Mouse (Mus musculus) midbrain, embryonic 11.5 days (tissue): Measurements from ENCODE around the gene Dop1a. TPM values are rescaled to one million over a fixed set of nuclear protein-coding genes. Genes with fewer than 3 reads are reported as not detected.
A peak's percentile ranks its signal among the peaks of the same experiment; 100 is the strongest.

Source experiments
- ATAC-seq: fragments of 200-750 bp; cut with Nextera tagmentation; 2 replicates; pipeline ENCODE4 v1.8.0; 2017; ENCODE audit warnings: moderate TSS enrichment, moderate library complexity; ENCODE audit not compliant: low FRiP score
- DNase-seq: peaks from one replicate; pipeline ENCODE4 v3.0.0; 2015; ENCODE audit warnings: low spot score; ENCODE audit errors: missing footprints
- H3K27ac ChIP-seq: fragments of 300-500 bp; sonication (generic); 2 replicates; pipeline ENCODE4 v1.5.1; 2014; ENCODE audit warnings: low read depth, low read length
- H3K27me3 ChIP-seq: fragments of 300-500 bp; sonication (generic); 2 replicates; pipeline ENCODE4 v1.6.1; 2014; ENCODE audit warnings: mild to moderate bottlenecking, low read length, moderate library complexity, mixed read lengths; ENCODE audit not compliant: control insufficient read depth, insufficient read depth
- H3K36me3 ChIP-seq: fragments of 300-500 bp; sonication (generic); 2 replicates; pipeline ENCODE4 v1.6.1; 2014; ENCODE audit warnings: mild to moderate bottlenecking, low read length, moderate library complexity, mixed read lengths; ENCODE audit not compliant: control insufficient read depth, insufficient read depth
- H3K4me1 ChIP-seq: fragments of 300-500 bp; sonication (generic); 2 replicates; pipeline ENCODE4 v1.6.1; 2014; ENCODE audit warnings: low read length; ENCODE audit not compliant: control insufficient read depth, insufficient read depth
- H3K4me2 ChIP-seq: fragments of 300-500 bp; sonication (generic); 2 replicates; pipeline ENCODE4 v1.6.1; 2014; ENCODE audit warnings: mild to moderate bottlenecking, moderate library complexity
- H3K4me3 ChIP-seq: fragments of 300-500 bp; sonication (generic); 2 replicates; pipeline ENCODE4 v1.5.1; 2014; ENCODE audit warnings: low read depth, low read length
- H3K9ac ChIP-seq: fragments of 300-500 bp; sonication (generic); 2 replicates; pipeline ENCODE4 v1.6.1; 2014; ENCODE audit warnings: low read length
- H3K9me3 ChIP-seq: fragments of 300-500 bp; sonication (generic); 2 replicates; pipeline ENCODE4 v1.6.1; 2016; ENCODE audit warnings: low read length; ENCODE audit not compliant: control insufficient read depth
- WGBS: fragments of 180-500 bp; shearing (Covaris S2); extraction: QIAGEN DNeasy Blood & Tissue Kit; methylation state at CpG from one replicate; pipeline ENCODE4 v1.1.7; 2014; 5-methylcytosine and 5-hydroxymethylcytosine counted together
- polyA plus RNA-seq: library from polyadenylated mRNA; unstranded; fragments of >200 nt; fragmentation: Nextera tagmentation; extraction: Ambion mirVana; gene quantifications from 2 replicates; pipeline ENCODE4 v1.2.1, GENCODE M21; 2014

Gene Dop1a
- polyA plus RNA-seq, 1 experiment from 2014 or later, result 15.3 TPM

DNA sequence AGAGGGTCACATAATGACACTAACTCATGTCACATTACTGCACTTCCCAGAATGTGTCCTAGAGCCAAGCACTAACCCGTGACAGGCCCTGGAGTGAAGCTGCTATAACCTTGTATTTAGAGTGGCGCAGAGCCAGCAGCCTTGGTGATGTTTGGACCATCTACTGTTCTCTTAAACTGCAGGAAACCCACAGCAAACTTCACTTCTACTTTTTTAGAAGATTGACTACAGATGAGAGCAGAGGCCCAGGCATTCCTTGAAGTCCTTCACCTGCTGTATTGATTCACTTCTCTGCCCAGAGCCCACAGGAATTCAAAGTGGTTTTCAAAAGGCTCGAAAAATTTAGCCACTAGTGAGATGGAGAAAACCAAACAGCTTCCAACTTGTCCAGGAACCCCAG lies 93.6 kb downstream of the Dop1a start:
- ATAC-seq, result no peak
- WGBS, result 91% methylated on average over 3 of the region's 3 CpGs
- H3K36me3 ChIP-seq, result peaks cover 12% of the 10 kb centered on the region; the same call in 1 of the 2 replicates

DNA sequence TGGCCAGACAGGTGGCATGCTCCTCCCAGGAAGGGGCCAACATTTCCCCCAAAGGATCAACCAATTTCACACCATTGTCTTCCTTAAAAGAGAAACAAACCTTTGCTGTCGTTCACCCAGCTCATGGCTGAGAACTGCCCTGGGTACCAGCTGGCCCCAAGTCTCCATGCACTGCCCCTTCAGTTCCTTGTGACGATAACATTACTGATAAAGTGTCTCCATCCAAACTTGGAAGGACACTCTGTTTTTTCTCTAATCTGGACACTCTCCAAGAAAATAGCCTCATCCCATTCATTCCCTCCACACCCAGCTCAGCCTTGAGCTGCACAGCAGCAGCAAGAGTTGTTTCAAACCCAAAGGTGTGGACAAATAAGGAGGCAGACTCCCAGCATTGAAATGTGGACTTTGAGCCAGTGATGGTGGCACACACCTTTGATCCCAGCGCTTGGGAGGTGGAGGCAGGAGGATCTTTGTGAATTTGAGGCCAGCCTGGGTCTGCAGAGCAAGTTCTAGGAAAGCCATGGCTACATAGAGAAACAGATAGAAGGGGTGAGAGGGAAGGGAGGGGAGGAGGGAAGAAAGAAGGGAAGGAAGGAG lies 102.5 kb downstream of the Dop1a start:
- Histone ChIP-seq H3K36me3 (peaks cover 5% of the 10 kb centered on the region; the same call in 1 of the 2 replicates), H3K4me3 (no peak overlapping the region), H3K27me3 (no peaks in the 10 kb centered on the region), H3K4me1 (peaks cover 11% of the 10 kb centered on the region; the same call in 1 of the 2 replicates), H3K4me2 (no peak overlapping the region), H3K9ac (no peak overlapping the region), H3K9me3 (no peaks in the 10 kb centered on the region), H3K27ac (no peak overlapping the region)
- DNase-seq (no peak), ATAC-seq (no peak)
- WGBS, result 84% methylated on average over 3 of the region's 3 CpGs

More for the DNA sequence above, 93.6 kb downstream of the Dop1a start:
- DNase-seq, result no peak
- Histone ChIP-seq H3K4me3 (no peak overlapping the region), H3K9ac (no peak overlapping the region), H3K4me1 (no peaks in the 10 kb centered on the region), H3K27ac (no peak overlapping the region), H3K9me3 (no peaks in the 10 kb centered on the region), H3K4me2 (no peak overlapping the region), H3K27me3 (no peaks in the 10 kb centered on the region)

DNA sequence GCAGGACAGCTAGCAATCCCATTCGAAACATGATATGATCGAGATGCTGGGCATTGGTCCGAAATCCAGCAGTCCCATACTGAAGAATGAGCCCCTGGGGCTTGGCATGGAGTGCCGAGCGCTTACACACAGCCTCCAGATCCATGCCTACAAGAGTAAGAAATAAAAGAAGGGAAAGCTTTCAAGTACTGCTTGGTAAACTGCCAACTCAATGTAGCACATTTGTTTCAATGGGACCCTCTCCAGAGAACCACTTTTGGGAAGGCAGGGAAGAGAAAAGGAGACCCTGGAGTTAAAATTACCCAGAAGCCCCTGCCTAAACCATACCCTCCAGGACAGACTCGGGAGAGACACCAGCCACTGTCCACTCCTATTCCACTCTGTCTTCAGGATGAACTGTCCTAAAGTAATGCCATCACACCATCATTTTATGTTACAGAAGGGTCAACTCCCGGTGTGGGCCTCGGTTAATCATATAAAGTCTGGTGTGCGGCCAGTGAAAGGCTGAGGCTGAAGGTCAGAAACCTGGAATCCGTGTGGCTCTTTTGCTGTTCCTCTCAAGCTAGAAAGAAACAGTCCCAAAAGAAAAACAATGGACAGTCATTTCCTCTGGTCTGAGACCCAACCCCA lies 103.4 kb downstream of the Dop1a start:
- H3K27me3 ChIP-seq, result no peaks in the 10 kb centered on the region
- peaks cover 11% of the 10 kb centered on the region; the same call in 1 of the 2 replicates for H3K4me1 ChIP-seq
- no peaks in the 10 kb centered on the region for H3K9me3 ChIP-seq
- DNase-seq (no peak), ATAC-seq (no peak)
- WGBS, result 83% methylated on average over 10 of the region's 10 CpGs
- no peak overlapping the region for H3K9ac ChIP-seq
- H3K4me3 ChIP-seq, result no peak overlapping the region
- no peak overlapping the region for H3K27ac ChIP-seq
- no peaks in the 10 kb centered on the region for H3K36me3 ChIP-seq
- peak overlapping the region; percentile 99 for H3K4me2 ChIP-seq

DNA sequence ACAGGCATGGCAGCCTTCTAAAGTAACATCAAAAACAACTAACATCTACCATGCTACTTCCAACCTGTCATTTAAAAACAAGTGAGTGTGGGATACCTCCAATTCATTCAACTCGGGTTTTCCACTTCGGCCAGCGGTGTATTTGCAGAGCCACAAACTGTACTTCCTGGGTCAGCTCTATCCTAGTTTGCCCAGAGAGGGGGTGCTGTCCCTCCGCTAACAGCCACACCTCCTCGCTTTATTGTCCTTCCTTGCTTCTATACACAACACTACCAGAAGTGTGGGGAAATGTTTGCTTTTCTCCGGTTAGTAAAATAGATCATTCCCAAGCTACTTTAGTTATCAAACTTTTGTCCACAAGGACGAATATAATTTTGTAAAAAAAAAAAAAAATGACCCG lies 104.0 kb downstream of the Dop1a start:
- Histone ChIP-seq H3K9ac (0 out of 2 replicates have a peak overlapping the region, but pooled peaks have one; percentile 31), H3K4me2 (peak overlapping the region; percentile 99), H3K27me3 (no peaks in the 10 kb centered on the region), H3K4me3 (peak overlapping the region; percentile 74), H3K9me3 (no peaks in the 10 kb centered on the region), H3K4me1 (peaks cover 11% of the 10 kb centered on the region; the same call in 1 of the 2 replicates), H3K27ac (no peak overlapping the region), H3K36me3 (no peaks in the 10 kb centered on the region)
- 22% methylated on average over 8 of the region's 8 CpGs for WGBS
- ATAC-seq (no peak), DNase-seq (no peak)

DNA sequence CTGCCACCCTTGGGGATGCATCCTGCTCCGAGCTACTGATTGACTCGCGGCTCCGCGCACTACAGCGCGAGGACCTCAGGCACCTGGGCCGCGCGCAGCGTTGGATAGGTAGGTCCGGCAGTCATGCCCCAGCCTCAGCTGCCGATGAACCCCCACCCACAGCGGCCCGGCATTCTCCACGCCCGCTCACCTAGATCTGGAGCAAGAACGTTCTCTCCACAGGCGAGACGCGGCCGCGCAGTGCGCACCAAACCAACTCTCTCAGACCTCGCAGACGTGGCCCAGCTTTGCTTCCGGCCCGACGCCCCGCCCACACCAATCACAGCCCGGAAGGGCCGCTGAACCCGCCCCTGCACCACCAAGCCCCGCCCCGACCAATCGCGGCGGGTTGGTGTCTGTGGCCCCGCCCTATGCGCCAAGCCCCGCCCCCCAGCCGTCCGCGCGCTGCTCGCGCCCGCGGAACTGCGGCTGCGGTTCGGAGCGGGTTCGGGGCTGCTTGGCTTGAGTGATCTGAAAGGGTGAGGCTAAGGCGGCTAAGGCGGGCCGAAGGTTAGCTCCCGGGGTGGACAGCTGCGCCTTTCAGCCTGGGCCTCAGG lies 104.7 kb downstream of the Dop1a start, which contains the start of the genes Pgm3 and Rwdd2a:
Gene Pgm3, minus strand, starts transcription at position 303 of the 596 bp plus-strand sequence.
Gene Rwdd2a, plus strand, starts transcription at position 452 of the 596 bp plus-strand sequence.
- peak; percentile 100 for DNase-seq
- Histone ChIP-seq H3K4me2 (peak within 1 kb of the TSS; percentile 99), H3K9me3 (no peaks in the 10 kb centered on the region), H3K36me3 (no peaks in the 10 kb centered on the region), H3K4me3 (peak within 1 kb of the TSS; percentile 74), H3K27ac (no peak within 1 kb of the TSS), H3K9ac (peak within 1 kb of the TSS; percentile 71), H3K27me3 (no peaks in the 10 kb centered on the region), H3K4me1 (peaks cover 11% of the 10 kb centered on the region; the same call in 1 of the 2 replicates)
- ATAC-seq, result peak; percentile 99
- under 1% methylated on average over 59 of the region's 59 CpGs for WGBS

DNA sequence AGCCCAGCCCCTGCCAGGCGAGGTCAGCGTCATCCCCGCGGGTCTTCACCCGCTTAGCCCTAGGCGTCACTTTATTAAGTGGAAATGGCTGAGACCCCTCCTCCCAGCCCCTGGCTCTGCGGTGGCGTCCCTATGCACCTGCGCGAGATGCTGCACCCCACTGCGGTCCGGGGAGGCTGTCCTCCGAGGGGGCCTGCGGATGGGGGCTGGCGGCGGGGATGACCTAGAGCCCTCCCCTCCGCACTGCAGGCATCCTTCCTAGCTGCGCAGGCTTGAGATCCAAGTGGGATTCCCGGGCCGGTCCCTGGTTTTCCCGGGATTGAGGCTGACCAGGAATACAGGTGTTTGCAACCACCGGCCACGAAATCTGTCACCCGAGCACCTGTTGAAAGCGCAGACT lies 105.2 kb downstream of the Dop1a start:
- Histone ChIP-seq H3K27me3 (no peaks in the 10 kb centered on the region), H3K4me3 (peak overlapping the region; percentile 74), H3K27ac (no peak overlapping the region), H3K36me3 (no peaks in the 10 kb centered on the region), H3K9ac (peak overlapping the region; percentile 71), H3K9me3 (no peaks in the 10 kb centered on the region), H3K4me2 (peak overlapping the region; percentile 99), H3K4me1 (peaks cover 11% of the 10 kb centered on the region; the same call in 1 of the 2 replicates)
- under 1% methylated on average over 25 of the region's 25 CpGs for WGBS
- ATAC-seq, result no peak
- no peak for DNase-seq

DNA sequence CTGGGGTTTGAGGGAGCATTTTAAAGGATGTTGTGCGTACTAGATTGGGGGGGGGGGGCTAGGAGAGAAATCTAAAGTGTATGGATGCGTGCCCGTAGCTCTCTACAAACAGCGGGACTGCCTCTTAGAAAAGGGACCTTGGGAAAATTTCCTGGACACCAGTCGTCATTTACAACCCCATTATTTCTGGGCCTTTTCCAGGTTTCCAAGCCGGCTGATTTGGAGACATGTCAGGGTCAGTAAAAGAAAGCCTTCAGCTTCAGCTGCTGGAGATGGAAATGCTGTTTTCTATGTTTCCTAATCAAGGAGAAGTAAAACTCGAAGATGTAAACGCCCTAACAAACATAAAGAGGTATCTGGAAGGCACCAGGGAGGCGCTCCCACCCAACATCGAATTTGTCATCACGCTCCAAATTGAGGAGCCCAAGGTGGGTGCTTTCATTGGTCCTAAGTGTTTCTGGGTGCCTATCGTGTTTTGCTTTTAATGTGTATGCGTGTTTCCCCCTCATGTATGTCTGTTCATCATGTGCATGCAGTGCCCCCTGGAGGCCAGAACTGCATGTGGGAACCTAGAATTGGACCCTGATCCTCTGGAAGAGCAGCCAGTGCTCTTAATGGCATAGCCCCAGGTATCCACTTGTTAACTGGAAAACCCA lies 105.8 kb downstream of the Dop1a start:
- H3K4me3 ChIP-seq, result peak overlapping the region; percentile 74
- peaks cover 11% of the 10 kb centered on the region; the same call in 1 of the 2 replicates for H3K4me1 ChIP-seq
- peak overlapping the region; percentile 99 for H3K4me2 ChIP-seq
- H3K27me3 ChIP-seq, result no peaks in the 10 kb centered on the region
- WGBS, result 6% methylated on average over 13 of the region's 13 CpGs
- H3K27ac ChIP-seq, result no peak overlapping the region
- H3K9ac ChIP-seq, result peak overlapping the region; percentile 71
- H3K36me3 ChIP-seq, result no peaks in the 10 kb centered on the region
- DNase-seq (peak; percentile 98), ATAC-seq (no peak)
- H3K9me3 ChIP-seq, result no peaks in the 10 kb centered on the region

DNA sequence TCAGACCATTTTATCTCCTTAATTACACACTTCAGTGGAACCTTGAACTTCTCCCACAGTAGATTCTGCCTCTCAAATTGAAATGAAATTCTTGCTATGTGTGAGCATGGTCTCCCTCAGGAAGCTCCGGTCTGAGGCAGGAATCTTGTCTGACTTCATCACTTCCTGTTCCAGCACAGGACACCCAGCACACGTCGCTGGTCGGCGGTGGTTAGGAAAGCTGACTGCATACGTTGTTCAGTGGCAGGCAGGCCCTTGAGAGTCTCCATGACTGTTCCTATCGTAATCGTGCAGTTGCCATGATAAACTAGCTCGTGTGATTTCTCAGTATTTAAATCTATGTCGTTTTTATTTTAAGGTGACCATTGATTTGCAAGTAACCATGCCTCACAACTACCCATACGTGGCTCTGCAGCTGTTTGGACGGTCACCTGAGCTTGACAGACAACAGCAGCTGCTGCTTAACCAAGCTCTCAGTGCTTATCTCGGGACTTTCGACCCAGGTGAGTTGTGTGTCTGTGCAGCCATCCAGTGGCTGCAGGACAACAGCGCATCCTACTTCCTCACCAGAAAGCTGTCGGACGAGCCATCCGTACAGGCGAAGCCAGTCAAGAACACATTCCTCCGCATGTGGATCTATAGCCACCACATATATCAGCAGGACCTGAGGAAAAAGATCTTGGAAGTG lies 106.8 kb downstream of the Dop1a start:
- no peak overlapping the region for H3K27ac ChIP-seq
- H3K4me2 ChIP-seq, result no peak overlapping the region
- WGBS, result 85% methylated on average over 20 of the region's 20 CpGs
- peaks cover 11% of the 10 kb centered on the region; the same call in 1 of the 2 replicates for H3K4me1 ChIP-seq
- H3K4me3 ChIP-seq, result no peak overlapping the region
- DNase-seq (no peak), ATAC-seq (no peak)
- no peaks in the 10 kb centered on the region for H3K36me3 ChIP-seq
- no peaks in the 10 kb centered on the region for H3K9me3 ChIP-seq
- H3K27me3 ChIP-seq, result no peaks in the 10 kb centered on the region
- no peak overlapping the region for H3K9ac ChIP-seq
